Mouse (Mus musculus) hindbrain, embryonic 15.5 days (tissue): ENCODE results near the gene Nploc4. TPM values are rescaled to one million over a fixed set of nuclear protein-coding genes. Genes with fewer than 3 reads are reported as not detected.

Source experiments
- ATAC-seq: fragments of 200-750 bp; cut with Nextera tagmentation; 2 replicates; pipeline ENCODE4 v1.8.0; 2017; ENCODE audit warnings: low read depth, moderate number of reproducible peaks, moderate TSS enrichment; ENCODE audit not compliant: low FRiP score
- H3K27ac ChIP-seq: fragments of 300-500 bp; sonication (generic); replicated peaks from 2 replicates; pipeline ENCODE4 v1.5.1; 2015; ENCODE audit warnings: mild to moderate bottlenecking, inconsistent platforms
- H3K27me3 ChIP-seq: fragments of 300-500 bp; sonication (generic); 2 replicates; pipeline ENCODE4 v1.6.1; 2015; ENCODE audit warnings: control low read depth, inconsistent platforms
- H3K36me3 ChIP-seq: fragments of 300-500 bp; sonication (generic); 2 replicates; pipeline ENCODE4 v1.6.1; 2015; ENCODE audit warnings: control low read depth, inconsistent platforms
- H3K4me1 ChIP-seq: fragments of 300-500 bp; sonication (generic); replicated peaks from 2 replicates; pipeline ENCODE4 v1.6.1; 2015; ENCODE audit warnings: control low read depth, inconsistent platforms
- H3K4me2 ChIP-seq: fragments of 300-500 bp; sonication (generic); 2 replicates; pipeline ENCODE4 v1.6.1; 2015; ENCODE audit warnings: moderate library complexity, mild to moderate bottlenecking, inconsistent platforms
- H3K4me3 ChIP-seq: fragments of 300-500 bp; sonication (generic); 2 replicates; pipeline ENCODE4 v1.5.1; 2015; ENCODE audit warnings: mild to moderate bottlenecking, inconsistent platforms
- H3K9ac ChIP-seq: fragments of 300-500 bp; sonication (generic); 2 replicates; pipeline ENCODE4 v1.6.1; 2015; ENCODE audit warnings: inconsistent platforms
- H3K9me3 ChIP-seq: fragments of 300-500 bp; sonication (generic); 2 replicates; pipeline ENCODE4 v1.6.1; 2016; ENCODE audit warnings: control low read depth, inconsistent platforms
- WGBS: fragments of 180-500 bp; shearing (Covaris S2); methylation state at CpG from one replicate; pipeline ENCODE4 v1.1.7; 2015; 5-methylcytosine and 5-hydroxymethylcytosine counted together
- microRNA-seq: library from miRNA; unstranded; fragments of <30 nt; microRNA quantifications from one replicate; pipeline ENCODE4, GENCODE M21; 2016
- polyA plus RNA-seq: library from polyadenylated mRNA; unstranded; fragments of >200 nt; fragmentation: Nextera tagmentation; extraction: Ambion mirVana; gene quantifications from 2 replicates; pipeline ENCODE4 v1.2.1, GENCODE M21; 2015

The Nploc4 gene
- polyA plus RNA-seq, 1 experiment from 2014 or later: 36.9 TPM

GRCm38 (mm10) chr11:120338786-120339185, 98.7 kb downstream of the Nploc4 start:
- no peak overlapping the region for H3K4me3 ChIP-seq
- H3K27ac ChIP-seq: no peak overlapping the region
- no peaks in the 10 kb centered on the region for H3K36me3 ChIP-seq
- peaks cover 3% of the 10 kb centered on the region for H3K4me1 ChIP-seq
- 71% methylated on average over 3 of the region's 3 CpGs for WGBS
- H3K9me3 ChIP-seq: no peaks in the 10 kb centered on the region
- no peaks in the 10 kb centered on the region for H3K27me3 ChIP-seq
- ATAC-seq: no peak
- H3K4me2 ChIP-seq: no peak overlapping the region
- H3K9ac ChIP-seq: no peak overlapping the region

GRCm38 (mm10) chr11:120337447-120337846, 100.1 kb downstream of the Nploc4 start:
- no peak for ATAC-seq
- 45% methylated on average over 2 of the region's 2 CpGs for WGBS
- no peak overlapping the region for H3K4me2 ChIP-seq
- no peaks in the 10 kb centered on the region for H3K27me3 ChIP-seq
- H3K9ac ChIP-seq: no peak overlapping the region
- H3K9me3 ChIP-seq: no peaks in the 10 kb centered on the region
- no peaks in the 10 kb centered on the region for H3K36me3 ChIP-seq
- H3K4me1 ChIP-seq: no peaks in the 10 kb centered on the region
- H3K27ac ChIP-seq: no peak overlapping the region
- no peak overlapping the region for H3K4me3 ChIP-seq

GRCm38 (mm10) chr11:120335431-120336021, 102.0 kb downstream of the Nploc4 start:
- H3K4me1 ChIP-seq: no peaks in the 10 kb centered on the region
- no peak overlapping the region for H3K27ac ChIP-seq
- no peaks in the 10 kb centered on the region for H3K36me3 ChIP-seq
- H3K4me2 ChIP-seq: no peak overlapping the region
- no peaks in the 10 kb centered on the region for H3K27me3 ChIP-seq
- no peaks in the 10 kb centered on the region for H3K9me3 ChIP-seq
- H3K4me3 ChIP-seq: no peak overlapping the region
- ATAC-seq: no peak
- H3K9ac ChIP-seq: no peak overlapping the region
- WGBS: 84% methylated on average over 6 of the region's 6 CpGs

Small RNA genes lying within 50 kb of the gene (microRNA-seq; reads per million reads assigned to microRNA genes)
- gene Gm23419 (not detected), gene Mir6935 (2.4 reads per million, percentile 6 among the genes with 10 or more reads in this experiment)

Other genes with a start within 250 kb of the Nploc4 start
- 11.5 and 12.5 TPM in 2 replicates for gene Bahcc1, start 204.8 kb downstream of the Nploc4 start, polyA plus RNA-seq
- 3,943 and 4,131 TPM in 2 replicates for gene Actg1, start 89.2 kb downstream of the Nploc4 start, polyA plus RNA-seq
- 0.88 and 1.6 TPM in 2 replicates for gene Fscn2, start 76.2 kb downstream of the Nploc4 start, polyA plus RNA-seq
- gene Faap100, start 58.9 kb downstream of the Nploc4 start, polyA plus RNA-seq: 95.4 and 110 TPM in 2 replicates
- gene Tspan10, start 4.9 kb upstream of the Nploc4 start, polyA plus RNA-seq: not detected in 2 replicates
- gene Pde6g, start 15.8 kb upstream of the Nploc4 start, polyA plus RNA-seq: 0.22 and 0.51 TPM in 2 replicates
- 11.5 and 12.0 TPM in 2 replicates for gene Oxld1, start 20.4 kb upstream of the Nploc4 start, polyA plus RNA-seq
- 24.8 and 28.9 TPM in 2 replicates for gene Ccdc137, start 20.4 kb upstream of the Nploc4 start, polyA plus RNA-seq
- gene Arl16, start 29.9 kb upstream of the Nploc4 start, polyA plus RNA-seq: 61.5 and 64.1 TPM in 2 replicates
- 122 and 125 TPM in 2 replicates for gene Mrpl12, start 46.9 kb upstream of the Nploc4 start, polyA plus RNA-seq
- 31.7 and 31.9 TPM in 2 replicates for gene Slc25a10, start 54.1 kb upstream of the Nploc4 start, polyA plus RNA-seq
- 0.41 and 0.75 TPM in 2 replicates for gene Gcgr, start 93.0 kb upstream of the Nploc4 start, polyA plus RNA-seq
- gene Mcrip1, start 112.0 kb upstream of the Nploc4 start, polyA plus RNA-seq: 243 and 246 TPM in 2 replicates
- not detected in 2 replicates for gene Ppp1r27, start 113.4 kb upstream of the Nploc4 start, polyA plus RNA-seq
- 263 and 274 TPM in 2 replicates for gene P4hb, start 135.5 kb upstream of the Nploc4 start, polyA plus RNA-seq
- 492 and 533 TPM in 2 replicates for gene Arhgdia, start 143.9 kb upstream of the Nploc4 start, polyA plus RNA-seq
- 247 and 251 TPM in 2 replicates for gene Alyref, start 160.7 kb upstream of the Nploc4 start, polyA plus RNA-seq
- gene Anapc11, start 160.7 kb upstream of the Nploc4 start, polyA plus RNA-seq: 200 and 215 TPM in 2 replicates
- gene Npb, start 170.8 kb upstream of the Nploc4 start, polyA plus RNA-seq: 0.71 and 1.1 TPM in 2 replicates
- gene Pcyt2, start 180.2 kb upstream of the Nploc4 start, polyA plus RNA-seq: 213 and 226 TPM in 2 replicates
- 43.4 and 45.6 TPM in 2 replicates for gene Sirt7, start 187.5 kb upstream of the Nploc4 start, polyA plus RNA-seq
- gene Mafg, start 195.9 kb upstream of the Nploc4 start, polyA plus RNA-seq: 42.5 and 42.7 TPM in 2 replicates
- 19.0 and 21.3 TPM in 2 replicates for gene Pycr1, start 206.1 kb upstream of the Nploc4 start, polyA plus RNA-seq
- gene Myadml2, start 210.4 kb upstream of the Nploc4 start, polyA plus RNA-seq: 0.67 and 1.0 TPM in 2 replicates
- 2.2 and 2.3 TPM in 2 replicates for gene Notum, start 223.5 kb upstream of the Nploc4 start, polyA plus RNA-seq
- 140 and 154 TPM in 2 replicates for gene Aspscr1, start 235.3 kb upstream of the Nploc4 start, polyA plus RNA-seq